Mouse (Mus musculus): ENCODE data around the gene Dhrs7. TPM values are rescaled to one million over a fixed set of nuclear protein-coding genes. Genes with fewer than 3 reads are reported as not detected.

Dhrs7 gene
- polyA plus RNA-seq, 1 experiment = 14.6 TPM

GRCm38 (mm10) chr12:72612053-72612452, 52.7 kb downstream of the Dhrs7 start:
- TF ChIP-seq POLR2A (IDR thresholded peaks at IDR 0.05; ENCODE audit: low read depth, low read length) (no peak), CTCF (IDR thresholded peaks at IDR 0.05; ENCODE audit: extremely low read depth, insufficient read depth, insufficient read length, insufficient replicate concordance) (no peak)
- 89% methylated on average over 3 of the region's 3 CpGs for WGBS
- no peak overlapping the region for H3K27ac ChIP-seq (ENCODE audit: insufficient read depth, low read length)
- DNase-seq (ENCODE audit: low read depth in 1 of 2, low spot score in 2 of 2) = no peak
- no peaks in the 10 kb centered on the region for H3K27me3 ChIP-seq (ENCODE audit: control insufficient read depth, insufficient read depth, low read length)
- no peak overlapping the region for H3K4me3 ChIP-seq (ENCODE audit: extremely low read depth, insufficient read depth, insufficient read length)
- H3K4me1 ChIP-seq (ENCODE audit: control insufficient read depth, insufficient read depth, insufficient read length) = no peaks in the 10 kb centered on the region
- H3K36me3 ChIP-seq (ENCODE audit: control insufficient read depth, insufficient read depth, low read length) = no peaks in the 10 kb centered on the region

Other genes starting within 250 kb of the Dhrs7 start
- 0.04 TPM in 1 of 2 replicates, not detected in the other for gene Lrrc9, start 223.0 kb downstream of the Dhrs7 start, polyA plus RNA-seq (2012; rRNA removed)
- 1.5 and 1.6 TPM in 2 replicates for gene Pcnx4, start 128.5 kb downstream of the Dhrs7 start, polyA plus RNA-seq (2012; rRNA removed)
- not detected in 2 replicates for gene Gm4756, start 15.2 kb downstream of the Dhrs7 start, polyA plus RNA-seq (2012; rRNA removed)
- 12.5 and 15.2 TPM in 2 replicates for gene Ppm1a, start 92.5 kb upstream of the Dhrs7 start, polyA plus RNA-seq (2012; rRNA removed)

Data from spleen, adult 2 months (tissue).